Mouse (Mus musculus) naive thymus-derived CD4-positive, alpha-beta T cell, adult 2 months (primary cell): ENCODE data around the gene Gnaq.
A peak's percentile ranks its signal among the peaks of the same experiment; 100 is the strongest.

Experiments used
- DNase-seq: peaks from one replicate; pipeline ENCODE4 v3.0.0-alpha.2; 2011; ENCODE audit warnings: low read depth

Gnaq gene

DNA sequence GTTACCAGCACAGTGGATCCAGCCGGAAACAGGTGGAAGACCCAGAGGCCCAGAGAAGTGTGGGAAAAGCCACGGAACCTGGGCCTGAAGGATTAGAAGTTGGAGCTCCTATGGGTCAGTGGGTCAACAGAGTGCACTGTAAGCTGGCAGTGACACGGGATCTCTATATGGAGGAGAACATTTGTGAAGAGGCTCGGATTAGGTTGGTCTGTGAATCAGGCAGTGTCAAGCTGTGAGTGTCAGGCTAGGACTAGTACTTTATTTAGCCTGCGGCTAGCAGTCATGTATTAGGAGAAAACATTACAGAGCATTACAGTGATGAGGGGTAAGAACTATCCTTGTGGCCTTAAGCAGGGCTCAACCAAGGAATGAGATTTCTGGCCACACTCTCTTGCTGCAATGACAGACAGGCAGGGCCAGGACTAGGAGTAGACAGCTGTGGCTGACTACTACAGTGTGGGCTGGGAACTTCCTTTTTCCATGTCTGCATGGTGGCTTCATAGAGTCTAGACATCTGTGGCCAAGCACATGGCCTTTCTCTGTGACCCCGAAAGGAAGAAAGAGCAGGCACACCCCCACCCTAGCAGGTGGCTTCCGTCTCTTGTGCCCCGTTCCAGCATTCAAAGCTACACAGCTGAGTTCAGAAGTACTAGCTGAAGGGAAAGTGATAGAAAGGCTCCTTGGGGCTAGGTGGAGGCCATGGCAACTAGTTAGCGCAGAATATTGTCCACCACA is 240.3 kb downstream of the Gnaq start:
- peak; percentile 3 for DNase-seq

- no peak for DNase-seq
Observed at GRCm38 (mm10) chr19:16375881-16376280, 243.2 kb downstream of the Gnaq start.

GRCm38 (mm10) chr19:16378565-16378964 is 245.9 kb downstream of the Gnaq start:
- DNase-seq, result no peak

DNA sequence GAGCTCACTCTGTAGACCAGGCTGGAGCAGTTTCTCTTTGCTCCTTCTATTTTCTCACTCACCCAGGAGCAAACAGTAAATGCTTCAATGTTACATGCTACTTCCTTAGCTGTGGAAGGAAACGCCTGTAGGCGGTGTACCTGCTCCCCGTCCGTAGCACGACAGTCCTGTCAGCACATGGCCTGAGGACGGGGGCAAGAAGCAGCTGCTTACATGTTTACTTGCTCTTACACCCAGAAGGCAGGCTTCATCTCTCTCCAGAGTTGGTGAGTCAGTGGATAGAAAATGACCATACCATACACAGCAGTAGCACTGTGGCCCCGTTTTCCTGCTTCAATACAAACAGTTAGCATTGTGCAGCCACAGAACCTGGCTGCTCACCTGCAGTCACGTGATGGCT is 247.1 kb downstream of the Gnaq start:
- no peak for DNase-seq

DNA sequence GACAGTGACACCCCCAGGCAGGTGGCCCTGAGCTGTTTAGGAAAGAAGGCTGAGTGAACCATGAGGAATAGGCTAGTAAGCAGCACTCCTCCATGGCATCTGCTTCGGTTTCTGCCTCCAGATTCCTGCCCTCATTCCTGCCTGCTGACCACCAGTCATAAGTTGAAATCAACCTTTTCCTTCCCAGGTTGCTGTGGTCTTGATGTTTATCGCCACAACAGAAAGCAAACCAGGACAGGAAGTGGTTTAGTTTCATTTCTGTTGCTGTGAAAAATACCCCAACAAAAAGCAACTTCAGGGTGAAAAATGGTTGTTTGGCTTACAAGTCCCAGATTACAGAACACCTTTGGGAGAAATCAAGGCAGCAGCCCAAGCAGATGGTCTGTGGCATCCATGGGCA is 249.8 kb downstream of the Gnaq start:
- peak; percentile 3 for DNase-seq

GRCm38 (mm10) chr19:16383127-16383526 is 250.5 kb downstream of the Gnaq start:
- no peak for DNase-seq

- no peak for DNase-seq
Observed at GRCm38 (mm10) chr19:16384094-16384493, 251.5 kb downstream of the Gnaq start.

- DNase-seq, result no peak
Observed at GRCm38 (mm10) chr19:16384957-16385356, 252.3 kb downstream of the Gnaq start.

GRCm38 (mm10) chr19:16386514-16386913 is 253.9 kb downstream of the Gnaq start:
- DNase-seq, result no peak

GRCm38 (mm10) chr19:16390192-16390795 is 257.7 kb downstream of the Gnaq start:
- DNase-seq, result no peak

GRCm38 (mm10) chr19:16394381-16394780 is 261.8 kb downstream of the Gnaq start:
- no peak for DNase-seq

DNA sequence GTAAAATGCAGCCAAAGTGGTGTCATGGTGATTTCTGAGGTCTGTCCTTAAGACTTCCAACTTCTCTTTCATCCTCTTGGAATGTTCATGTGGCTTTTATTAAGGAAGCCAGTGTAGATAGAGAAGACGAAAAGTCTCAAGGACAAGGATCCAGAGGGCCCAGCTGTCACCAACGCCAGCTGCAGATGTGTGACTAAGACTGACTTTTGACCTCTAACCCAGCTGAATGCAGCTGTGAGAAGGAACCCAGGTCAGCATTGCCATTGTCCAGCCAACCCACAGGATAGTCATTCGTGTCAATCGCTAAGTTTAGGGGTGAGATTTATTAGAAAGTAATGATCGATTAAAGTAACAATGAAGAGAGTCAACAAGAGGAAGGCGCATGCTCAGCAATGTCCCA is 270.5 kb downstream of the Gnaq start:
- DNase-seq, result no peak

DNA sequence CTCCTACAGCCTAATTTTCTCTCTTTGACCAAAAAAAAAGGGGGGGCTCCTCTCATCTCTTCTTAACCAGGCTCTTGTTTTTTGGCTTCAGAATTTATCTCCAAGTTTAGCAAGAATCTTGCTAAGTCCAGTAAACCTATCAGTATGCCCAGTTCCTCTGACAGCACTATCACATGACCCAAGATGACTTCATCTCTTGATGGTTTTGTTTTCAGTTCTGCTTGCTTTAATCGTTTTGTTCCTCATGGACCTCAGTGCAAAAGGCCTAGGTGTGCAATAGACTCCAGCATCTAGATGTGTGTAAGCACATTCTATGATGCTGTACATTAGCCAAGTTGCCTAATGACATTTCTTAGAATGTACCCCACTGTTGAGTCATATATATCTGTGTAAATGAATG is 275.1 kb downstream of the Gnaq start:
- no peak for DNase-seq

DNA sequence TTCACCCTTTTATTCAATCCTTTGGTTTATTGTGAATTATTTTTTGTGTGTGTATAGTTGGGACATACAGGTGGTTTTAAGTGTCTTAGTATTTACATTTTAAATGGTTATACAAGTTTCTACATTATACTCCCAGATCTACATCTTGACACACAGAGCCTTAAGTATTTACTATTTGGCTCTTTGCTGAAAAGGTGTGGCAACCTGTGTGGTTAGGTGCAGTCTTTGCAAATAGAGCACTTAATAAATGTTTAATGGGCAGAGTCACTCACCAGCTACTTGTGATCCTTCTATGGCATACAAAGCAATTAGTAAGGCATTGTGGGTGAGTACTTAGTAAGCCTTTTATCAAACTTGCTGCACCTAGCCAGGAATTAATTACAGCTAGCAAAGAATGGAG is 278.7 kb downstream of the Gnaq start:
- DNase-seq, result no peak

- DNase-seq, result no peak
Observed at GRCm38 (mm10) chr19:16418086-16418663, 285.5 kb downstream of the Gnaq start.

- DNase-seq, result no peak
Observed at GRCm38 (mm10) chr19:16425596-16425995, 293.0 kb downstream of the Gnaq start.

DNA sequence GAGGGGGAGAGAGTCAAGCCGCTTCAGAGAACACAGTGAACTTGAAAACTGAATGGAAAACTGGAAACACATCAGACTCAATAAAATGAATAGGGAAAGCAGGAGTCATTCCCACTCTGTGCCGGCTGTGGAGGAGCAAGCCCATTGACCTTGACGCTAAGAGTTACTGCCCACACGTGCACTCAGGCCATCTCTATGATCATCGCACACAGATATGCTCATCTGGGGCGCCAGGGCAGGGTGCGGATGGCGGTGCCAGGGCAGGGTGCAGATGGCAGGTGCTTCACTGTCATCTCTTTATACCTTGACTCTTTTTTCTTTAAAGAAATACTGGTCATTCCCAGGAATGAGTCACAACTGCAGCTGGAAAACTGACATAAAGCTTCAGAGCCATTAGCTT is 298.7 kb downstream of the Gnaq start:
- DNase-seq, result no peak

DNA sequence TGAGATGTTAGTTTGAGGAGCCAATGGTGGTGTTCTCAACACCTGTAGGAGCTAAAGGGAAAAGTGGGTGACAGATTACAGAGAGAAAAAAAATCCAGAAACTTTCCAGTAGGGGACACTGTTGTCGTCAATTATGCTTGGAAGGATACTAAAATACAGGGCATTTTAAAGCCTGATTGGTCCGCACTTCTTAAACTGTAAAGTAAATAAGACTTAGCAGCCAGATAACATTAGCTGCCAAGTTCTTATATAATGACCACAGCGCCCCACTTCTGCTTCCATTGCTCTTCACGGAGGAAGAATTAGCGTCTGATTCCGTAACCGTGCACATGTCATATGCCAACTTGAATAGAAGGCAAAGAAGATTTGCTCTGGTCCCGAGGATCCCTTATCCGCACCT is 302.2 kb downstream of the Gnaq start:
- peak; percentile 10 for DNase-seq

GRCm38 (mm10) chr19:16435531-16436231 is 303.1 kb downstream of the Gnaq start, which contains the start of gene Gna14:
TSS of gene Gna14 (plus strand) at chr19:16435762.
- DNase-seq, result peak; percentile 27

DNA sequence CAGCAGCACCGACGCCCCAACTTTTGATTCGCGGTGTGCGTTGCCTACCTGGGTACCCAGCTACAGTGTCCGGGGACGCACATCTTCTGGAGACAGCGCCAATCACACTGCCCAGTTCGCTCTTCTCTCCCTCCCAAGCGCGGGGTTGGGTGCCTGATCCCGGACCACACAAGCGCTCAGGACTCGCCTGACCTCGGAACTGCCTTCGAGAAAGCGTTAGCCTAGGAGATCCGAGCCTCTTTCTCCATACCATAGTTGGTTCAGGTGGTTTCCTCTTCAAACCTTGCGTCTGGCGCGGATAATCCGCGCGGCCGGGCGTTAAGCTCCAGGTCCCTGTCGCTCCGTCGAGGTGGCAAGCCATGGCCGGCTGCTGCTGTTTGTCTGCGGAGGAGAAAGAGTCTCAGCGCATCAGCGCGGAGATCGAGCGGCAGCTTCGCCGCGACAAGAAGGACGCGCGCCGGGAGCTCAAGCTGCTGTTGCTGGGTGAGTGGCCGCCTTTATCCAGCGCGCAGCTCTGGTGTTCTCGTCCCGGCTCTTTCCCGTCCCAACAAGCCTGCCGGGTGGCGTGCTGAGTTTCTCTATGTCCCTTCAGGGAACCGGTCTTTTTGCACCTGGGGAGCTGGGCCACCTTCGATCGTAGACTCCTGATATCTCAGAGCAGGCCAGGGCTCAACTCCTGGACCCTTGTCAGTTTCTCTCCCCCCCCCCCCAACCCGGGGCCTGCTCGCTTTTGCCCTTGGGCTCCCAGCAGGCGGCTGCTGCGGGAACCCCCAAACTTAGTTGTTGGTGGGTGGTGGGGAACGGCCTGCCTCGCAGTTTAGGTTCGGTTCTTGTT is 303.9 kb downstream of the Gnaq start:
- no peak for DNase-seq
